Mouse (Mus musculus): ENCODE measurements around the gene Pax2.
A peak's percentile ranks its signal among the peaks of the same experiment; 100 is the strongest.
"Not testable (repeated sequence)": the region's sequence is repeated elsewhere in the genome, so short reads cannot be mapped to it uniquely, and the experiment has no call there.

Gene Pax2

DNA sequence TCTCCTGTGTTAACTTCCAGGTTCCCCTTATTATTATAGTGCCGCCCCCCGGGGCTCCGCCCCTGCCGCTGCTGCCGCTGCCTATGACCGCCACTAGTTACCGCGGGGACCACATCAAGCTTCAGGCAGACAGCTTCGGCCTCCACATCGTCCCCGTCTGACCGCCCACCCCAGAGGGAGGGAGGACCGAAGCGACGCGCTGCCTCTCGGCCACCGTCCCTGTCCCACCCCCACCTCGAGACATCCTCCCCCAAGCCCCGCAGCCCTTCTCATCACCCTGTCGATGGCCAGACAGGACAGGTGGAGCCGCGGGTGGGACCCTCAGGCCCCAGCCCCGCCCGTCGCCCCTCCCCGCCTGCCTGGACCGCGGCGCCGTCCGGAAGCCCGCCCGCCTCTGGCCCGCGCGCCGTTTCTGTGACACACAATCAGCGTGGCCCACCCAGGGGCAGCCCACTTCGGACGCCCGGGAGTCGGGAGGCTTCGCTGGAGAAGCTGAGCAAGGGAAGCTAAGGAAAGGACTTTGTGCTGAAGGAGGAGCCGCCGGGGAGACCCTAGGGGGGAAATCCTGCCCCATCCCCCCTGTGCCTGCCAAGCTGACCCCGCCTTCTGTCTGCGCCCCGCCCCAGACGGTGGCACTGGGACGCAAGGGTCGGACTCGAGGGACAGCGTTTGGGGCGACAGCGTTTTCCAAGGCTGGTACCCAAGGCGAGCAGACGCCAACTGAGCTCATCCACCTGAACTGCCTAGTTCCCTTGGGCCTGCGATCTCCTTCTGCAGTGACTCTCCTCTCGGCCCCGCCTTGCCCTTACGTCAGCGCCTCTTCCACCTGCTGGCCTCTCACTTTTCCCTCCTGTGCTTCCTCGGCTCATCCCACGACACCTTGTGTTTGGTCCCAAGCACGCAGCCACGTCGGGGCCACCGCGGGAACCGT, 80.4 kb downstream of the Pax2 start:
- no peak for DNase-seq

DNA sequence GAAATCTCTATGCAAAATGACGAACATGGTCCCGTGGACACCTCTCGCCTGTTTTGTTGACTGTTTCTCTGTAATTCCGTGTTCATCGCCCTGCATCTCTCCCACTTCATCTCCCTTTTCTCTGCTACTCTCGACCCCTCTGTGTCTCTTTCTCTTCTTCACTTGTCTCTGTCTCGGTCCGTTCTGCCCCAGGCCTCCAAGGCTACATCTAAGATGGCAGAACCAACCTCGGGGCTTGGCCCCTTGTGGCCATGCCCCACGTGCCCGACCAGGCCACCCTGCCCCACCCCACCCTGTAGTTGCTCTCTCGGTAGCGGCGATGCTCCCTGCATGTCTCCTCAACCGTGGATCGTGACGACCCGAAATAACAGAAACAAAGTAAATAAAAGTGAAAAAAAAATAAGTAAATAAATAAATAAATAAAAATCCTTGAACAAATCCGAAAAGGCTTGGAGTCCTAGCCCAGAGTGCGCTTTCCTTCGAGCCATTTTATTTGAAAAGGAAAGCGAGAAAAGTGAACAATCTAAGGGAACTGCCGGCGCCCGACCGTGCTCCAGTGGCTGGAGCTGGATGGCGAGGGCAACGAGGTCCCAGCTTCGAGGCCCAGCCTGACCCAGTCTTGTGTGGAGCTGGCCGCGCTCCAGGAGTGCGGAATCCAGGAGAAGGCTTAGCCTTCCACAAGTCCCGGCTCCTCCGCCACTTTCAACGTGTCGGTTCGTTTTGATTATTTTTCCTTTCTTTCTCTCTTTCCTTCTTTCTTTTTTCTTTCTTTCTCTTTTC, 81.8 kb downstream of the Pax2 start:
- peak; percentile 68 for DNase-seq

DNA sequence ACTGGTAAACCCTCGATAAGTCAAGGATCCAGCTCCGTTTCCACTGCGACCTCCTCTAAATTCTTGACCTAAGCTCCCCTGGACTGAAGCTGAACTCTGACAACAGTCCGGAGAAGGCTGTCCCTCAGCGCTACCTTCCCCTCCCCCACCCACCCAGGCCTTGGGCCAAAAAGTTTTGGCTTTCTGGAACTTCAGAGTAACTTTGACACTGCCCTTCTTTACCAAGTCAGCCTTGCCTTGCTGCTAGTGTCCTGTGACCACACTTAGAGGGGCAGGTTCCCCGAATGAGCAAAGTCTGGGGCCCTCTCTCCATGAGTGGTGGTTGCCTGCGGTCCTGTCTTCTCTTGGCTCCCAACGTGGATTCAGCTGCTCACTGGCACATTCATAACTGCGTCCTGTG, 82.5 kb downstream of the Pax2 start:
- DNase-seq: peak; percentile 69

DNA sequence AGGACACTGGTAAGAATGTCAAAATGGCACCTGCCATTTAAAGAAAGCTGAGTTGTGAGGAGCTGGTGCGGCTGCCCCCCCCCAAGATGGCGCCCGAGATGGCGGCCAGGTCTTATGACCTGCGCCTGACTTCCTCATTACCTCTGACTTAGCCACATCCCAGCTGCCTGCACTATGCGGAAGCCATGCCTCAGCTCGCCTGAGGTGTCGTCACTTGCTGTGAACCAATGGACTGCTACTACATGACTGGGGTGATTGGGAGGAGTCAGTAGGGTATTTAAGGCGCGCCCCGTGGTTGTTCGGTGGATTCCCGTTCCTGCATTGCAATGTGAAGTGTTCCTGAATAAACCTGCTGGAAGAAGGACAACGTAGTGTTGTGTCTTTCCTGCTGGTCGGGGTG, 86.8 kb downstream of the Pax2 start:
- not testable (repeated sequence) for DNase-seq

DNA sequence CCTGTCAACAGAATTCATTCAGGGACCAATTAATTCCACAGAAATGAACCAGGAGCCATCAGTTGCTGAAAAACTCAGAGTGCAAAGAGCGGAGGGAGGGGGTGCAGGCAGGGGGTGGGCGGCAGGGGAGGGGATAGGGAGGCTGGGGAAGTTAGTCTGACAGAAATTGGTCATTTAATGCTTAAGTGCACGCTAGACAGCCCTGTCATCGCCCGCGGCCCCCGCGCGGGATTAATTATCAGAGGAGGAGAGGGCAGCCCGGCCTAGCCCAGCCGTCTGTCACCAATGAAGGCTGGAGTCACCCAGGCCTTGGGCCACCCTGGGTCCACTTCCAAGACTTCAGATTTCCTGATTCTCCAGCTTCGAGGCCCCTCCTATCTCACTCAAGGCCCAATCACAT, 93.6 kb downstream of the Pax2 start:
- DNase-seq: no peak

DNA sequence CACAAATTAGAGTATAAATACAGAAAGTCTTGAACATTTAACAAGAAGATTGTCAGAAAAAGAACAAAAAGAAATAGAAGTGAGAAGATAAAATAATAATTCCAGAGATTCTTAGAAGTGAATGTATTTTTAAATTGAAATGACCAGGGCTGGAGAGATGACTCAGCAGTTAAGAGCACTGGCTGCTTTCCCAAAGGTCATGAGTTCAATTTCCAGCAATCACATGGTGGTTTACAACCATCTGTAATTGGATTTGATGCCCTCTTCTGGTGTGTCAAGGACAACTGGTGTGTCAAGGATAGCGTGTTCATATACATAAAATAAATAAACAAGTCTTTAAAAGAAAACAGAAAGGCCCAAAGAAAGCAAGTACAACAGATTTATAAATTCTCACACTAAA, 102.8 kb downstream of the Pax2 start:
- peak; percentile 20 for DNase-seq

DNA sequence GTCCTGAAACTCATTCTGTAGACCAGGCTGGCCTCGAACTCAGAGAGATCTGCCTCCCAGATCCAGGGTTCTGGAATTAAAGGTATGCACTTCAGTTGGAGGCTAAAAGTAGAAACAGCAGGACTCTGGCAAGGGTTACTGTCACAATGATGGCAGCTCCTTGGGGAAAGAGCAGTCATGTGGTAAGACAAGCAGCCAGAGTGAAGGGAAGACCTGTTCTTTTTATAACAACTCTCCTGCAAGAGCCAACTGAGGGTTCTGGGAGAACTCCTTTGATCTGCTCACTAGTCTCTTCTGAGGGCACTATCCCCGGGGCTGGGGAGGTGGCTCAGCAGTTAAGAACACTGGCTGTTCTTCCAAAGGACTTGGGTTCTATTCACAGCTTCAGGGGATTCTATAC, 112.9 kb downstream of the Pax2 start:
- DNase-seq: no peak

DNA sequence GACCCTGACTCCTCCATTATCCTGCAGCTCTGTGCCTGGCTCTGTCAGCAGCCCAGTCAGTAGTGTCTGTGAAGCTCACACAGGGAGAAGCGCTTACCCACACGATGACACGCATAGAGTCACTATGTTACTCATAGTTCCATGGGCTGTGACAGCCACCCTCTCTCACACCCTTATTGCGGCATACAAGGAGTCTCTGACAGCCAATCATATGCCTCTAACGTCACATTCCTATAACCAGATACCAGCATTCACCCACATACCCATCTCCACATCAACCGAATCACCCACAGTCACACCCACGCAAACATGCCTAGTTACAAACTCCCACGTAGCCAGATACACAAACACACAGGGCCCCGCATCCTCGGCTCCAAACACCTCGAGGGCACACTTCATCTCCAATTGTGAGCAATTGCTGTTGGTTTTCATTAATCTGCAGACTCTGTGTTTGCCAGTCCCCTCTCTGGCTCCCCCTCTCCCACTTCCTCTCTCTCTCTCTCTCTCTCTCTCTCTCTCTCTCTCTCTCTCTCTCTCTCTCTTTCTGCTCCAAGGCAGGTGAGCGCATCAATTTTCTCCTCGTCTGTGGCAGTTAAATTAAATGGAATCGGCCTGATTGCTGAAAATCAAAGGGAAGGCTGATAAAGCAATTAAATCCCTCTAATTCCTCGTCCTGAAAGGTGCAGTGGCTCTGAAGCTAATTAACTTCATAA, 118.5 kb downstream of the Pax2 start:
- DNase-seq: no peak

DNA sequence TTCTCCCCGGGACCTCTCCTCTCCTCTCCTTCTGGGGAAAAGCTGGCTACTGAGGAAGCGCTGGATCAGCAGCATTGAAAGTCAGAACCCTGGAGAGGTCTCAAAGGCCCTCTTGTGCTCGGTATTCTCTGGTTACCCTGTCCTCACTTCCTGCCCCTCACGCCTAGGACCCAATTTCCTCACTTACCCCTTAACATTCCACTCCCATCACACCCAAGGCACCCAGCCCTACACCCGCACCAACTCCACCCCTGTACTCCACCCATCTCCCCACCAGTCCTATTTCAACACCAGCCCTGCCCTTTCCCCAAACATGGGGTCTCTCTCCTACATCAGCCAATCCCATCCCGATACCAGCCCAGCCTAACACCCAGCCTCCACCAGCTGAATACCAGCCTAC, 119.1 kb downstream of the Pax2 start:
- DNase-seq: no peak

DNA sequence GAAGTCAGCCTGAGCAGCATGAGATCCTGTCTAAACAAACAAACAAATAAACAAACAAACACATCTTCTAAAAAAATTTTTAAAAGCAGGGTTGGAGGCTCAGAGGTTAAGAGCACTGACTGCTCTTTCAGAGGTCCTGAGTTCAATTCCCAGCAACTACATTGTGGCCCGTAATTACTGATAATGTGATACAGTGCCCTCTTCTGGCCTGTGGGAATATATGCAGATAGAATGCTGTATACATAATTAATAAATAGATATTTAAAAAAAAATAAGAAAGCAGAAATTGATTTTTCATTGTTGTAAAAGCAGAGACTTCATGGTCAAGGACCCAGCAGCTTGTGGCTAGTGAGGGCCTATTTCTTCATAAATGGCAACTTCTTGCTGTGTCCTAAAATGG, 119.9 kb downstream of the Pax2 start:
- no peak for DNase-seq

DNA sequence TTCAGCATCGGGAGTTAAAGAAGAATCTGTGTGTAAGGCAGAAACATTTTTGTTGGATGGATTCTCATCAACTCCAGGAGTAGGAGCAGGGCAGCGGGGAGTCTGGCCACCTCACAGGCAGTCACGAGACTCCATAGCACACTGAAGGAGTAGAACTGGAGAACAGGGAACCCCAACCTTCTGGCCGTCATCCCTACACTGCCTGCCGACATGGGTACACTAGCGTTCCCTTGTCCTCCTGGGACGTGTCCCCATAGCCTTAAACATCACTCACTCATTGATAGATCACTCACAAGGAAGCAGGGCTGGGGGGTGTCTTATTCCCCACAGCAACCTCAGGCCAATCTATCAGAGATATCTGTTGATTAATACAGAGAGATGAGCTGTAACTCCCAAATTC, 120.7 kb downstream of the Pax2 start:
- no peak for DNase-seq

DNA sequence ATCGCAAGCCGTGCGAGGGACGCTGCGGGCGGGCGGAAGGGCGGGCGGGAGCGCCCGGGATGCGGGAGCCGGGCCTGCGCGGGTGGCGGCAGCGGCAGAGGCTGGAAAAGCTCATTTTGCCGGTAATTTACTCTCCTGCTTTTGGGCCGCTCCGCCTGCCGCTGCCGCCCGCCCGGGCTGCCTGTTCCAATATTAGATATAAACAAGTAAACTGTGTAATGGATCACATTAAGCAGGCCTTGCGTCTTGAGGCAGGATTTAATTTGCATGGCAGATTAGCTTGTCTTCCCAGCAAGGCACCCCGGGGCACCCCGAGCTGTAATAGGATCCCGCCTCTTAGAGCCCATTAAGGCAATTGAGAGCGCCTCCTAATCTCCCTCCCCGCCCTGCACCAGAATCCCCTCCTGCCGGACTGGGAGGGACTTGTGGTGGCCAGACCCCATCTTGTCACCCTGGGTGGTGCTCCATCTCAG, 126.7 kb downstream of the Pax2 start:
- peak; percentile 36 for DNase-seq

DNA sequence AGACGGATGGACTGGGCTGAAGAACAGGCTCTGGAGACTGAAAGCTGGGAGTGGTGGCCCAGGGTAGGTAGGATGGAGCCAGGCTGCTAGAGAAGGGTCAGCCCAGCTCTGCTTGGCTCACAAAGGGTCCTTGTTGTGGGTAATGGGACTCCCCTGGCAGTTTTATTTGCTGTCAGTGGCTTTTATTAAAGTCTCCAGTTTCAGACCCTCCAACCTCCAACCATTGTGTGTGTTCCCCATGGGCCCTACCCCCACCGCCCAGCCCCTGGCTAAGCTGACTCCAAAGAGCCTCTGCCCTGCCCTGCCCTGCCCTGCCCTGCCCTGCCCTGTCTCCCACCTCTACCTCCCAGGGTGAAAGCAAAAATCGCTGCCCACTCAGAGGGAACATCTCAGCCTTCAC, 128.5 kb downstream of the Pax2 start:
- DNase-seq: no peak

DNA sequence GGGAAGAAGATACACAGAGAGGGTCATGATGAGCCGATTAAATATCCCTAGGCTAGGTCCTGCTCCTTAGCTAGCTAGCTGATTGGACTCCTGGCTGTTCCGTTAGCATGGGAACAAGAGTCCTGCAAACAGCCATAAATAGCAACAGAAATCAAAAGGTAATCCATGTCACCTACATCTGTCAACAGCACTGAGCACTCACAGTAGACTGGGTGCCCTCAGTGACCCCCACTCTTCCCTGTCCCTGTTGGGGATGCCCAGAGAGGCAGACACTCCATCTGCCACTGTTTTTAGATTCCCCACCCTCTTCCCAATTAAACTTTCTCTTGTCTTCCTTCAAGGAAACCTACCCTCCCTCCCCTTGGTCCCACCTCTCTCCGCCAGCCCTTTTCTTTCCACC, 130.6 kb downstream of the Pax2 start:
- DNase-seq: no peak

Measured in kidney, adult 18-20 months (tissue).